Mouse (Mus musculus) MEL (cell line): ENCODE results near the gene Pde1c. TPM values are rescaled to one million over a fixed set of nuclear protein-coding genes. Genes with fewer than 3 reads are reported as not detected.

Experiments used
- DNase-seq: peaks from one replicate; pipeline ENCODE4 v3.0.0; 2011; ENCODE audit warnings: low read depth, low spot score
- H3K27ac ChIP-seq: 2 replicates; pipeline ENCODE4 v1.5.1; 2012; ENCODE audit warnings: low read depth, mild to moderate bottlenecking, control low read depth, low read length, moderate library complexity; ENCODE audit not compliant: control insufficient read depth
- H3K27me3 ChIP-seq, 2 experiments: fragments of 150-350 bp in 1 of 2; sonication (generic) in 1 of 2; 2 replicates each; pipeline ENCODE4 v1.6.1; 2012; ENCODE audit warnings: low read length in 2 of 2, mild to moderate bottlenecking in 2 of 2, improper control_type of control experiment in 1 of 2, moderate library complexity in 1 of 2; ENCODE audit not compliant: insufficient read depth in 2 of 2, control insufficient read depth in 1 of 2
- H3K36me3 ChIP-seq, 2 experiments: 2 replicates each; pipeline ENCODE4 v1.6.1; 2012 to 2014; ENCODE audit warnings: low read length in 2 of 2, improper control_type of control experiment in 1 of 2, inconsistent platforms in 1 of 2, mild to moderate bottlenecking in 1 of 2; ENCODE audit not compliant: insufficient read depth in 2 of 2, control insufficient read depth in 1 of 2
- H3K4me1 ChIP-seq, 2 experiments: fragments of 150-350 bp in 1 of 2; sonication (generic) in 1 of 2; 2 replicates each; pipeline ENCODE4 v1.6.1; 2012; ENCODE audit warnings: low read length in 2 of 2, improper control_type of control experiment in 1 of 2, mild to moderate bottlenecking in 1 of 2; ENCODE audit not compliant: insufficient read depth in 2 of 2, control insufficient read depth in 1 of 2
- H3K4me3 ChIP-seq, 2 experiments: fragments of 150-350 bp in 1 of 2; sonication (generic) in 1 of 2; 2 replicates each; pipeline ENCODE4 v1.5.1; 2012; ENCODE audit warnings: low read depth in 2 of 2, low read length in 2 of 2, mild to moderate bottlenecking in 2 of 2, moderate library complexity in 2 of 2, control low read depth in 1 of 2, improper control_type of control experiment in 1 of 2; ENCODE audit not compliant: control insufficient read depth in 1 of 2, insufficient read depth in 1 of 2
- H3K79me2 ChIP-seq: 2 replicates; pipeline ENCODE4 v1.6.1; 2012; ENCODE audit warnings: mild to moderate bottlenecking, low read length, moderate library complexity; ENCODE audit not compliant: control insufficient read depth, poor library complexity, insufficient read depth
- H3K9ac ChIP-seq: 2 replicates; pipeline ENCODE4 v1.6.1; 2012; ENCODE audit warnings: low read depth, mild to moderate bottlenecking, control low read depth, low read length, moderate library complexity; ENCODE audit not compliant: control insufficient read depth, poor library complexity, severe bottlenecking
- H3K9me3 ChIP-seq: fragments of 150-350 bp; sonication (generic); replicated peaks from 2 replicates; pipeline ENCODE4 v1.6.1; 2012; ENCODE audit warnings: mild to moderate bottlenecking, low read length, improper control_type of control experiment, moderate library complexity; ENCODE audit not compliant: insufficient read depth
- CTCF ChIP-seq, 3 experiments: IDR thresholded peaks in 2 of 3; conservative IDR thresholded peaks in 1 of 3; 2 replicates each; pipeline ENCODE4 v1.5.1; 2011 to 2012; ENCODE audit warnings: low read length in 3 of 3, low read depth in 2 of 3, mild to moderate bottlenecking in 2 of 3, improper control_type of control experiment in 1 of 3, inconsistent platforms in 1 of 3, mixed read lengths in 1 of 3, moderate library complexity in 1 of 3; ENCODE audit not compliant: control insufficient read depth in 1 of 3, insufficient read depth in 1 of 3, poor library complexity in 1 of 3, severe bottlenecking in 1 of 3
- ZKSCAN1 ChIP-seq: IDR thresholded peaks from 2 replicates; pipeline ENCODE4 v1.6.1; 2012; ENCODE audit warnings: low read depth, mild to moderate bottlenecking, inconsistent platforms, low read length, improper control_type of control experiment, moderate library complexity
- polyA plus RNA-seq, 2 experiments: library from polyadenylated mRNA; stranded (reverse) in 1 of 2; unstranded in 1 of 2; fragments of >175 nt in 1 of 2; fragments of >200 nt in 1 of 2; gene quantifications; 2 replicates each; pipeline versions ENCODE4 v1.2.1 to v1.2.4; 2012; ENCODE audit warnings: low replicate concordance in 2 of 2, low read depth in 1 of 2; ENCODE audit not compliant: insufficient read length in 2 of 2, insufficient read depth in 1 of 2, missing spikeins in 1 of 2
- total RNA-seq: library from RNA; depleted of rRNA; stranded (reverse); fragments of 300-350 nt; gene quantifications from 2 replicates; pipeline ENCODE4 v1.2.3, GENCODE M21; 2012; rRNA removed

Gene Pde1c
- total and polyA plus RNA-seq, 3 experiments, result not detected

DNA sequence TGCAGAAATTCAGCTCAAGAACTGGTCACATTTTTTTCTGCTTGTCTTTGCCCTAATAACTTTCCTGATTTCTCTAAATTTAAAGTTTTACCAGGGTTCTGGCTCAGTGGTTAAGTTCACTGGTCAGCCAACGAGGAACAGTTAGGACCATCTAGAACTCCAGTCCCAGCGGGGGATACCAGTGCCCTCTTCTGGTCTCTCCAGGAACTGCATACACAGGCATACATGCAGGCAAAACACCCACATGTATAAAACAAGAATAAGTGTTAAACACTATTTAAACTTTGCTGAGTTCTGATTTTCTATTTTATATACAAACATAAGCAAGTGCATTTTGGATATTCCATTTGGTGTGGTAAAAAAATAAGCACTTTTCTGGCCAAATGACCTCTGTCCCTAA lies 543.4 kb downstream of the Pde1c start:
- no peak overlapping the region for H3K27ac ChIP-seq
- no peaks in the 10 kb centered on the region for H3K9me3 ChIP-seq
- no peak for DNase-seq
- TF ChIP-seq CTCF (IDR thresholded peaks at IDR 0.05 in 2 of 3, conservative IDR thresholded peaks at IDR 0.05 in 1 of 3; ENCODE audit: control insufficient read depth in 1 of 3, insufficient read depth in 1 of 3, low read depth in 2 of 3, low read length in 3 of 3, poor library complexity in 1 of 3, severe bottlenecking in 1 of 3) (peak; percentile 21 to 30 (median 29); a peak in 5 of 6 replicates), ZKSCAN1 (no peak)
- TF ChIP-seq, all 39 proteins: peak for 1
- Histone ChIP-seq H3K4me3 (no peak overlapping the region), H3K36me3 (no peaks in the 10 kb centered on the region), H3K4me1 (no peaks in the 10 kb centered on the region), H3K9ac (no peak overlapping the region), H3K79me2 (no peaks in the 10 kb centered on the region), H3K27me3 (no peaks in the 10 kb centered on the region)

Other genes starting within 250 kb of the Pde1c start
- 109 and 132 TPM in 2 replicates for gene Lsm5, start 135.6 kb upstream of the Pde1c start, total RNA-seq
- gene Lsm5, start 135.6 kb upstream of the Pde1c start, polyA plus RNA-seq, result 10 to 100 TPM in 1 of 2 experiments, not detected in 1; 36.1 TPM
- gene Avl9, start 145.8 kb upstream of the Pde1c start, total RNA-seq, result 7.7 and 9.6 TPM in 2 replicates
- gene Avl9, start 145.8 kb upstream of the Pde1c start, polyA plus RNA-seq, result 1 to 10 TPM in 1 of 2 experiments, not detected in 1; 7.9 TPM
- 26.0 and 28.2 TPM in 2 replicates for gene Kbtbd2, start 228.7 kb upstream of the Pde1c start, total RNA-seq
- 10 to 100 TPM; 13.2 to 50.7 TPM for gene Kbtbd2, start 228.7 kb upstream of the Pde1c start, polyA plus RNA-seq